Mouse (Mus musculus) kidney, postnatal 0 days (tissue): ENCODE data around the gene Gtf2h2. TPM values are rescaled to one million over a fixed set of nuclear protein-coding genes. Genes with fewer than 3 reads are reported as not detected.
A peak's percentile ranks its signal among the peaks of the same experiment; 100 is the strongest.

Experiments used
- ATAC-seq: fragments of 200-750 bp; cut with Nextera tagmentation; replicated peaks from 2 replicates; pipeline ENCODE4 v1.8.0; 2017; ENCODE audit warnings: low read depth, moderate number of reproducible peaks, moderate TSS enrichment, moderate library complexity; ENCODE audit not compliant: low FRiP score
- DNase-seq: peaks from one replicate; pipeline ENCODE4 v3.0.0-alpha.2; 2016; ENCODE audit warnings: low spot score
- H3K27ac ChIP-seq: fragments of 300-500 bp; sonication (generic); 2 replicates; pipeline ENCODE4 v1.5.1; 2014; ENCODE audit warnings: mild to moderate bottlenecking
- H3K27me3 ChIP-seq: fragments of 300-500 bp; sonication (generic); 2 replicates; pipeline ENCODE4 v1.6.1; 2014; ENCODE audit warnings: low read length, mixed read lengths; ENCODE audit not compliant: insufficient read depth
- H3K36me3 ChIP-seq: fragments of 300-500 bp; sonication (generic); 2 replicates; pipeline ENCODE4 v1.6.1; 2014; ENCODE audit warnings: low read length, mixed read lengths; ENCODE audit not compliant: insufficient read depth
- H3K4me1 ChIP-seq: fragments of 300-500 bp; sonication (generic); replicated peaks from 2 replicates; pipeline ENCODE4 v1.6.1; 2014; ENCODE audit warnings: antibody characterized with exemption, low read length, mixed read lengths; ENCODE audit not compliant: insufficient read depth
- H3K4me2 ChIP-seq: fragments of 300-500 bp; sonication (generic); 2 replicates; pipeline ENCODE4 v1.6.1; 2014; ENCODE audit warnings: mild to moderate bottlenecking, low read length, moderate library complexity, mixed read lengths
- H3K4me3 ChIP-seq: fragments of 300-500 bp; sonication (generic); replicated peaks from 2 replicates; pipeline ENCODE4 v1.5.1; 2014; ENCODE audit warnings: low read depth, low read length
- H3K9ac ChIP-seq: fragments of 300-500 bp; sonication (generic); 2 replicates; pipeline ENCODE4 v1.6.1; 2014; ENCODE audit warnings: low read depth, low read length
- H3K9me3 ChIP-seq: fragments of 300-500 bp; sonication (generic); replicated peaks from 2 replicates; pipeline ENCODE4 v1.6.1; 2016; ENCODE audit warnings: low read length, inconsistent platforms, mixed read lengths
- CTCF ChIP-seq: IDR thresholded peaks from 2 replicates; pipeline ENCODE4 v1.5.1; 2016; ENCODE audit warnings: antibody characterized with exemption, low read depth, mild to moderate bottlenecking, moderate library complexity
- WGBS: fragments of 180-500 bp; shearing (Covaris S2); extraction: QIAGEN DNeasy Blood & Tissue Kit; methylation state at CpG from one replicate; pipeline ENCODE4 v1.1.7; 2014; 5-methylcytosine and 5-hydroxymethylcytosine counted together
- polyA plus RNA-seq: library from polyadenylated mRNA; unstranded; fragments of >200 nt; fragmentation: Nextera tagmentation; extraction: Ambion mirVana; gene quantifications from 2 replicates; pipeline ENCODE4 v1.2.1, GENCODE M21; 2015

Gene Gtf2h2
- polyA plus RNA-seq = 66.3 and 67.9 TPM in 2 replicates

DNA sequence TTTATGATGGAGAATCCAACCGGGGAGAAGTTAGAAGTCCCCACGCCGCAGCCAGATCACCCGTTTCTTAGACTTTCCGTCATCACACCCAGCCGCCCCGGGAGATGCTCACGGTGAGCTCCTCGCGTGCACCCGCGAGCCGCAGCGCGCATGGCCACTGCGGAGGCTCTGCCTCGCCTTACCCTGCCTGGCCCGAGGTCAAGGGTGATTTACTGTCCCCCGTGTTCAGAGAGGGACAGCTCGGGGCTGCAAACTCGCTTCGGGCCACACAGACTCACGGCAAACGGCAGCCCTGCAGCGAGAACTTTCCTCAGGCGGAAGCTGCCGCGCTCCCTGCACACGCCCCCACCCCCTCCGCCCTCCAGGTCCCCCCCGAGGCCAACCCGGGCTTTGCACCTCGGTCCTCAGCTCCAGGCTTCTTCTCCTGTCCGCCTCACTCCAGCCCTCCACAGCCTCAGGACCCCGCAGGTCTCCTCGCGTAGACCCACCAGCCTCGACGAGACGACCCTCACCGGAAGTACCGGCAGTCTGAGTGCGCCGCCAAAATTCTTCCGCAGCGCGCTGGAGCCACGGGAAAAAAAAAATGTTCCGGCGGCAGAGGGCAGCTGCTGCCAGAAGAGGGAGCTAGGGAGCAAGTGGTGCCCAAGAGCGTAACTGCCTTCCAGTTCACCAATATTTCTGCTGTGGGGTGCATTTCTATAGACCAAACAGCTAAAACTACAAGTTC is at the start of gene Gtf2h2:
TSS of gene Gtf2h2 (minus strand) at position 519 of the 727 bp plus-strand sequence.
- WGBS = under 1% methylated on average over 51 of the region's 51 CpGs
- peaks cover 10% of the 10 kb centered on the region; the same call in 1 of the 2 replicates for H3K36me3 ChIP-seq
- H3K4me3 ChIP-seq = peak within 1 kb of the TSS; percentile 91
- peak; percentile 72 for ATAC-seq
- no peaks in the 10 kb centered on the region for H3K4me1 ChIP-seq
- no peaks in the 10 kb centered on the region for H3K9me3 ChIP-seq
- no peaks in the 10 kb centered on the region for H3K27me3 ChIP-seq
- peak; percentile 98 for TF ChIP-seq CTCF
- peak within 1 kb of the TSS; percentile 83 for H3K9ac ChIP-seq
- H3K4me2 ChIP-seq = peak within 1 kb of the TSS; percentile 78
- peak; percentile 90 for DNase-seq
- H3K27ac ChIP-seq = peak within 1 kb of the TSS; percentile 88

DNA sequence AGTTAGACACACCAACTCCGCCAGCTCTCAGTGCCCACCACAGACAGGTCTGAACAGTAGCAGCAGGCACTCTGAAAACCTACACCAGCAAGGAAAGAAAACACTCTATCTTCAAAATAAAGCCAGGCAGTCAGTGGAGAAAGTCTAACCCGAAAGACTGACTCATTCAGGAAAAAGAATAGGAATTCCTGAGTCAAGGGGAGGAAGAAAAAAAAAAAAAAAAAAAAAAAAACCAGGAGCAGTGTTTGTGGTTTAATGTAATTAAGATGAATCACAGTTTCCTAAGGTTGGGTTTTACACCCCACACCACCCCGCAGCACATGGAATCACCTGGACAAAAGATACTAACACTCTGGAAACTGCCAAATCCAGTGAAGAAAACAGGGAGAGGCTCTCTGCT is 43.8 kb upstream of the Gtf2h2 start:
- DNase-seq = no peak
- no peak overlapping the region for H3K9ac ChIP-seq
- H3K27ac ChIP-seq = no peak overlapping the region
- no peaks in the 10 kb centered on the region for H3K36me3 ChIP-seq
- no peaks in the 10 kb centered on the region for H3K9me3 ChIP-seq
- no peak overlapping the region for H3K4me2 ChIP-seq
- no peak overlapping the region for H3K4me3 ChIP-seq
- H3K4me1 ChIP-seq = no peaks in the 10 kb centered on the region
- TF ChIP-seq CTCF = no peak
- ATAC-seq = no peak
- no peaks in the 10 kb centered on the region for H3K27me3 ChIP-seq
- WGBS = 75% methylated on average over 3 of the region's 3 CpGs

- Histone ChIP-seq H3K4me3 (no peak overlapping the region), H3K27me3 (no peaks in the 10 kb centered on the region), H3K4me2 (no peak overlapping the region), H3K9me3 (no peaks in the 10 kb centered on the region), H3K36me3 (no peaks in the 10 kb centered on the region), H3K27ac (no peak overlapping the region), H3K9ac (no peak overlapping the region), H3K4me1 (no peaks in the 10 kb centered on the region)
- peak; percentile 63 for ATAC-seq
- DNase-seq = no peak
- no peak for TF ChIP-seq CTCF
- WGBS = 29% methylated on average over 6 of the region's 6 CpGs
Observed at GRCm38 (mm10) chr13:100532788-100533365, 40.5 kb upstream of the Gtf2h2 start.

GRCm38 (mm10) chr13:100526649-100527038 is 34.3 kb upstream of the Gtf2h2 start:
- Histone ChIP-seq H3K27ac (peak overlapping the region; percentile 19; the same call in 1 of the 2 replicates), H3K4me2 (peak overlapping the region; percentile 15; the same call in 1 of the 2 replicates), H3K4me1 (no peaks in the 10 kb centered on the region), H3K9me3 (no peaks in the 10 kb centered on the region), H3K27me3 (no peaks in the 10 kb centered on the region), H3K36me3 (no peaks in the 10 kb centered on the region), H3K9ac (no peak overlapping the region), H3K4me3 (no peak overlapping the region)
- DNase-seq (no peak), ATAC-seq (no peak; the same call in 1 of the 2 replicates)
- TF ChIP-seq CTCF = no peak
- WGBS = 39% methylated on average over 6 of the region's 6 CpGs

DNA sequence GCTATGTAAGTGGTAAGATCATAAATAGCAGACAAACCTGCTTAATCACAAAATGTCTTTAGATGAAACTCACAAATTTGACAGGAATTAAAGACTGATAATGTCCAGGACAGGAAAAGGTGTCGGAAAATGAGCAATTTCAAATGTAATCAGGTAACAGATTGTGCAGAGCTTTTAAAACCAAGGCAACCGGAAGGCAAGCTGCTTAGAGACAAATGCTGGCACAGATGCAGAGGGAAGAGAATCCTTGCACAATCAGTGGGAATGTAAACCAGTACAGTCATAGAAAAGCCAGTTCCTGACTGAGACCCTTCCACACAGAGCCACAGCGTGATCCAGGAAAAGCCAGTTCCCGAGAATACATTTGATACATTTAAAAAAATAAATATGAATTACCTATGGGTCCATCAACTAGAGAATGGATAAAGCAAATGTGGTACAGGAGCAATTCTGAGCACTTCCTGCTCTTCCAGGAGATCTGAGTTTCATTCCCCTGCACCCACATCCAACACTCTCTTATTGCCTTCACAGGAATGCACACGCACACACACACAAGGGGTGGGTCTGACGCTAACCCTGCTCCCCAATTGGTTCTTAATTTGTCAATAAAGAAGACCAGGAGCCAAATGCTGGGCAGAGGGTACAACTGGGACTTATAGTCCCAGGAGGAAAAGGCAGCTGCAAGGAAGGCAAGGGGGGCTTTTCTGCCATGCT is 33.7 kb upstream of the Gtf2h2 start:
- no peak for ATAC-seq
- no peak for DNase-seq
- no peak overlapping the region for H3K4me2 ChIP-seq

GRCm38 (mm10) chr13:100524896-100525295 is 32.5 kb upstream of the Gtf2h2 start:
- DNase-seq = no peak
- H3K4me3 ChIP-seq = no peak overlapping the region
- no peak overlapping the region for H3K27ac ChIP-seq
- no peaks in the 10 kb centered on the region for H3K9me3 ChIP-seq
- H3K36me3 ChIP-seq = no peaks in the 10 kb centered on the region
- no peaks in the 10 kb centered on the region for H3K4me1 ChIP-seq
- no peak overlapping the region for H3K9ac ChIP-seq
- no peak for ATAC-seq
- H3K27me3 ChIP-seq = no peaks in the 10 kb centered on the region
- H3K4me2 ChIP-seq = no peak overlapping the region
- 88% methylated on average over 6 of the region's 6 CpGs for WGBS
- no peak for TF ChIP-seq CTCF

More for the DNA sequence above, 33.7 kb upstream of the Gtf2h2 start:
- 55% methylated on average over 6 of the region's 6 CpGs for WGBS
- TF ChIP-seq CTCF = no peak
- H3K9me3 ChIP-seq = no peaks in the 10 kb centered on the region
- no peak overlapping the region for H3K9ac ChIP-seq
- peak overlapping the region; percentile 19; the same call in 1 of the 2 replicates for H3K27ac ChIP-seq
- no peaks in the 10 kb centered on the region for H3K36me3 ChIP-seq
- no peaks in the 10 kb centered on the region for H3K27me3 ChIP-seq
- H3K4me1 ChIP-seq = no peaks in the 10 kb centered on the region
- H3K4me3 ChIP-seq = no peak overlapping the region
